Comparison of ENCODE assay signal across 8 mouse cellular contexts in the genomic region with DNA sequence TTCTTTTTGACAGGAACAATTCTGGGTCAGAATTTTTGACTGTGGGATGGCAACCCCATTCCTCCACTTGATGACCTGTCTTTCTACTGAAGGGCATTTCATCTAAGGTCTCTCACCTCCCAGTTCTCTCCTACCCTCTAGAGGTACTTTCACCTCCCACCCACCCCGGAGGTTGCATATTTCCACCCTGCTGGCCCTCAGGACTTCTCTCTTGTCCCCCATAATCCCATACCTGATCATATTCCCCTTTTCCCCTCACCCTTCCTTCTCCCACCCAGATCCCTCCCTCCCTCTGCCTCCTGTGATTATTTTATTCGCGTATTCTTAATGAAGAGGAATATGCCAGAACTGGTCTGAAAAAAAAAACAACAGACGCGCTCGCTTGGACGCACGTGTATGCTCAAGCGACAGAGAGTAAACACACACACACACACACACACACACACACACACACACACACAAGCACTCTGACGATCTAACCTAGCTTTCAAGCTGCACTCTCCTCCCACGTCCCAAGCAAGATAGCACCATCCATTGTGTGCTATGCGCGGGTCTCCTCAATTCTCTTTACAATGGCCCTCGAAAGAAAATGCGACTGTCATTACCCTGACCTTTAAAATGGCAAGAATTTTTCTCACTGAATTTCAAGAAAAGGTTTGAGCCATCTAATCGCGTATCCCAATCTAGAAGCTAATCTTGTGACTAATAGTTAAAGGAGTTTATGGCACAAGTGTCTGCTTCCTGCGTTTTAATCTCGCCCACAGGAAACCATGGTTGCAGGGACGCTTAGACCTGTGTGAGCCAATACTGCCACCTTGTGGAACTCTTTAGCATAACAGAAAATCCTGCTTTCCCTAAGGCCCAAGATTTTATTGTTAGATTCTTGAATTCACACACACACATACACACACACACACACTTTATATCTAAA.
A peak's percentile ranks its signal among the peaks of the same experiment; 100 is the strongest.
DNase-seq lines count a peak whose midpoint lies in the region; ATAC-seq and TF ChIP-seq lines count a peak whose summit lies in the region.

No protein-coding gene starts in this region.

- 23% methylated on average over 20 of the region's 20 CpGs for WGBS in embryonic facial prominence, embryonic 10.5 days
- 13% methylated on average over 20 of the region's 20 CpGs for WGBS in heart, embryonic 14.5 days
- WGBS in kidney, postnatal 0 days = 5% methylated on average over 20 of the region's 20 CpGs
- WGBS in limb, embryonic 15.5 days = 19% methylated on average over 20 of the region's 20 CpGs
- 8% methylated on average over 20 of the region's 20 CpGs for WGBS in midbrain, postnatal 0 days

- peak; percentile 70 for DNase-seq in adrenal gland, postnatal 10 days
- DNase-seq in embryonic facial prominence, embryonic 10.5 days (ENCODE audit: low spot score) = peak; percentile 54
- peak; percentile 90 for DNase-seq in kidney, postnatal 0 days (ENCODE audit: low spot score)
- DNase-seq in midbrain, postnatal 0 days (ENCODE audit: low spot score) = peak; percentile 93
- DNase-seq in thymus, postnatal 14 days = peak; percentile 29

- H3K9ac ChIP-seq in heart, embryonic 14.5 days (ENCODE audit: low read length) = peak overlapping the region; percentile 30; the same call in 1 of the 2 replicates
- no peak overlapping the region for H3K9ac ChIP-seq in kidney, postnatal 0 days (ENCODE audit: low read depth, low read length)
- H3K9ac ChIP-seq in limb, embryonic 15.5 days = no peak overlapping the region
- no peak overlapping the region; the same call in 1 of the 2 replicates for H3K9ac ChIP-seq in midbrain, postnatal 0 days (replicated peaks; ENCODE audit: low read length, poor library complexity, severe bottlenecking)

- H3K9me3 ChIP-seq in embryonic facial prominence, embryonic 10.5 days = no peaks in the 10 kb centered on the region
- H3K9me3 ChIP-seq in heart, embryonic 14.5 days (ENCODE audit: control insufficient read depth, low read length) = no peaks in the 10 kb centered on the region
- no peaks in the 10 kb centered on the region for H3K9me3 ChIP-seq in kidney, postnatal 0 days (replicated peaks; ENCODE audit: low read length)
- H3K9me3 ChIP-seq in limb, embryonic 15.5 days = no peaks in the 10 kb centered on the region
- no peaks in the 10 kb centered on the region for H3K9me3 ChIP-seq in midbrain, postnatal 0 days (ENCODE audit: low read length)

- ATAC-seq in CD4-positive, CD25-positive, alpha-beta regulatory T cell, adult 4 months = peak; percentile 77
- ATAC-seq in heart, embryonic 14.5 days (ENCODE audit: insufficient number of reproducible peaks, insufficient read depth, low FRiP score, low read depth) = no peak
- peak; percentile 57 for ATAC-seq in kidney, postnatal 0 days (replicated peaks; ENCODE audit: low FRiP score, low read depth)
- ATAC-seq in limb, embryonic 15.5 days (ENCODE audit: insufficient number of reproducible peaks, low FRiP score, low TSS enrichment, low read depth) = no peak
- peak; percentile 80 for ATAC-seq in midbrain, postnatal 0 days (ENCODE audit: low FRiP score)

- peak overlapping the region; percentile 51 for H3K4me3 ChIP-seq in embryonic facial prominence, embryonic 10.5 days
- H3K4me3 ChIP-seq in heart, embryonic 14.5 days (ENCODE audit: control insufficient read depth in 1 of 2, insufficient read depth in 1 of 2, low read depth in 1 of 2, low read length in 2 of 2) = peak overlapping the region; percentile 45 to 47
- peak overlapping the region; percentile 22 for H3K4me3 ChIP-seq in kidney, postnatal 0 days (replicated peaks; ENCODE audit: low read depth, low read length)
- peak overlapping the region; percentile 39 for H3K4me3 ChIP-seq in limb, embryonic 15.5 days
- peak overlapping the region; percentile 34 for H3K4me3 ChIP-seq in midbrain, postnatal 0 days (ENCODE audit: low read depth, low read length)

- H3K36me3 ChIP-seq in embryonic facial prominence, embryonic 10.5 days (replicated peaks) = no peaks in the 10 kb centered on the region
- H3K36me3 ChIP-seq in heart, embryonic 14.5 days (ENCODE audit: control insufficient read depth, insufficient read depth, low read length) = no peaks in the 10 kb centered on the region
- H3K36me3 ChIP-seq in kidney, postnatal 0 days (ENCODE audit: insufficient read depth, low read length) = no peaks in the 10 kb centered on the region
- H3K36me3 ChIP-seq in limb, embryonic 15.5 days = no peaks in the 10 kb centered on the region
- no peaks in the 10 kb centered on the region for H3K36me3 ChIP-seq in midbrain, postnatal 0 days (ENCODE audit: insufficient read depth, low read length)

- H3K27me3 ChIP-seq in embryonic facial prominence, embryonic 10.5 days (replicated peaks; ENCODE audit: low read depth, poor library complexity, severe bottlenecking) = no peaks in the 10 kb centered on the region
- H3K27me3 ChIP-seq in heart, embryonic 14.5 days (ENCODE audit: control insufficient read depth, insufficient read depth, low read length) = no peaks in the 10 kb centered on the region
- H3K27me3 ChIP-seq in kidney, postnatal 0 days (ENCODE audit: insufficient read depth, low read length) = no peaks in the 10 kb centered on the region
- no peaks in the 10 kb centered on the region for H3K27me3 ChIP-seq in limb, embryonic 15.5 days
- no peaks in the 10 kb centered on the region for H3K27me3 ChIP-seq in midbrain, postnatal 0 days (ENCODE audit: insufficient read depth, low read length)

- peak overlapping the region; percentile 75 for H3K4me2 ChIP-seq in heart, embryonic 14.5 days (ENCODE audit: low read length)
- peak overlapping the region; percentile 73 for H3K4me2 ChIP-seq in kidney, postnatal 0 days (ENCODE audit: low read length)
- peak overlapping the region; percentile 56 for H3K4me2 ChIP-seq in limb, embryonic 15.5 days
- peak overlapping the region; percentile 56 for H3K4me2 ChIP-seq in midbrain, postnatal 0 days (ENCODE audit: low read depth, low read length, poor library complexity, severe bottlenecking)

- H3K4me1 ChIP-seq in embryonic facial prominence, embryonic 10.5 days = peaks cover 13% of the 10 kb centered on the region
- no peaks in the 10 kb centered on the region; a peak in 1 of 4 replicates for H3K4me1 ChIP-seq in heart, embryonic 14.5 days (ENCODE audit: control insufficient read depth in 2 of 2, insufficient read depth in 2 of 2, low read length in 2 of 2)
- no peaks in the 10 kb centered on the region for H3K4me1 ChIP-seq in kidney, postnatal 0 days (replicated peaks; ENCODE audit: insufficient read depth, low read length)
- no peaks in the 10 kb centered on the region for H3K4me1 ChIP-seq in limb, embryonic 15.5 days
- H3K4me1 ChIP-seq in midbrain, postnatal 0 days (ENCODE audit: insufficient read depth, low read length) = no peaks in the 10 kb centered on the region

- peak; percentile 95 for TF ChIP-seq CTCF in kidney, postnatal 0 days (IDR thresholded peaks at IDR 0.05; ENCODE audit: low read depth)
- TF ChIP-seq CTCF in midbrain, postnatal 0 days (IDR thresholded peaks at IDR 0.05) = peak; percentile 97

- peak overlapping the region; percentile 11 for H3K27ac ChIP-seq in embryonic facial prominence, embryonic 10.5 days (replicated peaks)
- H3K27ac ChIP-seq in heart, embryonic 14.5 days (replicated peaks in 1 of 2; ENCODE audit: control insufficient read depth in 1 of 2, insufficient read depth in 1 of 2, low read depth in 2 of 2, low read length in 2 of 2) = no peak overlapping the region
- H3K27ac ChIP-seq in kidney, postnatal 0 days = no peak overlapping the region
- no peak overlapping the region for H3K27ac ChIP-seq in limb, embryonic 15.5 days
- no peak overlapping the region for H3K27ac ChIP-seq in midbrain, postnatal 0 days (ENCODE audit: low read depth, low read length)

Comparison
In these comparisons a context has a peak if more than half of its experiments do, and no peak if none do; other contexts are left out.
1. ATAC-seq: peak in CD4-positive, CD25-positive, alpha-beta regulatory T cell, adult 4 months (single experiment), kidney, postnatal 0 days (single experiment) and midbrain, postnatal 0 days (single experiment); none in heart, embryonic 14.5 days (single experiment) and limb, embryonic 15.5 days (single experiment).
2. DNase-seq: peak in every context shown above with its lines; median percentile 93 in midbrain, postnatal 0 days; 90 in kidney, postnatal 0 days; 70 in adrenal gland, postnatal 10 days; 54 in embryonic facial prominence, embryonic 10.5 days; 29 in thymus, postnatal 14 days.
3. Peak in every context shown above with its lines, with median percentiles within 50 percentile points of each other: H3K4me3 ChIP-seq and H3K4me2 ChIP-seq.